Mouse (Mus musculus) CH12.LX (cell line): ENCODE measurements around the gene Luzp1. TPM values are rescaled to one million over a fixed set of nuclear protein-coding genes. Genes with fewer than 3 reads are reported as not detected.
A peak's percentile ranks its signal among the peaks of the same experiment; 100 is the strongest.

Source experiments
- DNase-seq: peaks from one replicate; pipeline ENCODE4 v3.0.0-alpha.2; 2013; ENCODE audit errors: extremely low read depth
- H3K27ac ChIP-seq: 2 replicates; pipeline ENCODE4 v1.5.1; 2012; ENCODE audit warnings: low read depth, mild to moderate bottlenecking, control low read depth, moderate library complexity; ENCODE audit not compliant: insufficient read depth
- H3K27me3 ChIP-seq: replicated peaks from 2 replicates; pipeline ENCODE3; 2012; ENCODE audit warnings: inconsistent platforms
- H3K36me3 ChIP-seq, 2 experiments: replicated peaks in 1 of 2; 2 replicates each; pipeline versions ENCODE3 to v1.6.1; 2012; ENCODE audit warnings: inconsistent platforms in 1 of 2, low read length in 1 of 2, mild to moderate bottlenecking in 1 of 2, mixed read lengths in 1 of 2, moderate library complexity in 1 of 2; ENCODE audit not compliant: control insufficient read depth in 1 of 2, insufficient read depth in 1 of 2
- H3K4me1 ChIP-seq, 2 experiments: 2 replicates each; pipeline ENCODE4 v1.6.1; 2012; ENCODE audit warnings: inconsistent platforms in 1 of 2, moderate library complexity in 1 of 2; ENCODE audit not compliant: insufficient read depth in 2 of 2, control insufficient read depth in 1 of 2
- H3K4me2 ChIP-seq: 2 replicates; pipeline ENCODE4 v1.6.1; 2012; ENCODE audit warnings: low read depth, mild to moderate bottlenecking, control low read depth; ENCODE audit not compliant: poor library complexity, insufficient read depth, severe bottlenecking
- H3K4me3 ChIP-seq, 3 experiments: fragments of 150-350 bp in 1 of 3; sonication (generic) in 1 of 3; replicated peaks in 1 of 3; 2 replicates each; pipeline versions ENCODE3 to v1.5.1; 2011 to 2012; ENCODE audit warnings: low read depth in 2 of 3, low read length in 2 of 3, mild to moderate bottlenecking in 2 of 3, moderate library complexity in 2 of 3, control low read depth in 1 of 3, improper control_type of control experiment in 1 of 3, inconsistent platforms in 1 of 3, mixed read lengths in 1 of 3; ENCODE audit not compliant: poor library complexity in 1 of 3
- H3K79me2 ChIP-seq: replicated peaks from 2 replicates; pipeline ENCODE4 v1.6.1; 2012; ENCODE audit warnings: mild to moderate bottlenecking, moderate library complexity; ENCODE audit not compliant: control insufficient read depth, poor library complexity, insufficient read depth, severe bottlenecking; ENCODE audit errors: extremely low read depth
- H3K9ac ChIP-seq: 2 replicates; pipeline ENCODE4 v1.6.1; 2012; ENCODE audit warnings: low read depth, mild to moderate bottlenecking, control low read depth, moderate library complexity; ENCODE audit not compliant: insufficient read depth
- H3K9me3 ChIP-seq: replicated peaks from 2 replicates; pipeline ENCODE3; 2012; ENCODE audit warnings: low read length, inconsistent platforms, mixed read lengths
- BHLHE40 ChIP-seq: IDR thresholded peaks from 2 replicates; pipeline ENCODE4 v1.6.1; 2011; ENCODE audit warnings: mild to moderate bottlenecking, low read depth, low read length, improper control_type of control experiment
- CHD1 ChIP-seq: IDR thresholded peaks from 2 replicates; pipeline ENCODE4 v1.6.1; 2012; ENCODE audit warnings: low read depth, low read length, improper control_type of control experiment, inconsistent platforms
- CHD2 ChIP-seq: IDR thresholded peaks from 2 replicates; pipeline ENCODE4 v1.6.1; 2011; ENCODE audit warnings: low read length, improper control_type of control experiment
- CTCF ChIP-seq, 2 experiments: IDR thresholded peaks in 1 of 2; conservative IDR thresholded peaks in 1 of 2; 2 replicates each; pipeline ENCODE4 v1.5.1; 2011 to 2012; ENCODE audit warnings: low read depth in 2 of 2, low read length in 2 of 2, improper control_type of control experiment in 1 of 2, inconsistent platforms in 1 of 2, mild to moderate bottlenecking in 1 of 2, moderate library complexity in 1 of 2
- E2F4 ChIP-seq: IDR thresholded peaks from 2 replicates; pipeline ENCODE4 v1.6.1; 2011; ENCODE audit warnings: low read depth, low read length, improper control_type of control experiment; ENCODE audit not compliant: insufficient replicate concordance
- ELF1 ChIP-seq: IDR thresholded peaks from 2 replicates; pipeline ENCODE4 v1.6.1; 2014; ENCODE audit warnings: low read depth, mild to moderate bottlenecking, inconsistent platforms, low read length, improper control_type of control experiment
- EP300 ChIP-seq: IDR thresholded peaks from 2 replicates; pipeline ENCODE4 v1.6.1; 2011; ENCODE audit warnings: low read length, improper control_type of control experiment
- GABPA ChIP-seq: IDR thresholded peaks from 2 replicates; pipeline ENCODE4 v1.6.1; 2012; ENCODE audit warnings: low read depth, low read length, improper control_type of control experiment, inconsistent platforms; ENCODE audit not compliant: insufficient replicate concordance
- IRF4 ChIP-seq: IDR thresholded peaks from 2 replicates; pipeline ENCODE4 v1.6.1; 2014; ENCODE audit warnings: low read depth, mild to moderate bottlenecking, inconsistent platforms, low read length, improper control_type of control experiment
- MEF2A ChIP-seq: IDR thresholded peaks from 2 replicates; pipeline ENCODE4 v1.6.1; 2014; ENCODE audit warnings: low read depth, mild to moderate bottlenecking, inconsistent platforms, low read length, improper control_type of control experiment, borderline replicate concordance
- NELFE ChIP-seq: IDR thresholded peaks from 2 replicates; pipeline ENCODE4 v1.6.1; 2011; ENCODE audit warnings: low read depth, low read length, improper control_type of control experiment
- NRF1 ChIP-seq: IDR thresholded peaks from 2 replicates; pipeline ENCODE4 v1.6.1; 2014; ENCODE audit warnings: low read depth, mild to moderate bottlenecking, inconsistent platforms, low read length, improper control_type of control experiment, moderate library complexity
- POLR2AphosphoS2 ChIP-seq: IDR thresholded peaks from 2 replicates; pipeline ENCODE4 v1.6.1; 2011; ENCODE audit warnings: low read depth, low read length, improper control_type of control experiment
- RAD21 ChIP-seq: IDR thresholded peaks from 2 replicates; pipeline ENCODE4 v1.6.1; 2011; ENCODE audit warnings: low read depth, mild to moderate bottlenecking, low read length, improper control_type of control experiment, moderate library complexity
- RCOR1 ChIP-seq: conservative IDR thresholded peaks from 2 replicates; pipeline ENCODE4 v1.6.1; 2012; ENCODE audit warnings: low read depth, mild to moderate bottlenecking, inconsistent platforms, low read length, improper control_type of control experiment
- SIN3A ChIP-seq: IDR thresholded peaks from 2 replicates; pipeline ENCODE4 v1.6.1; 2012; ENCODE audit warnings: low read length, improper control_type of control experiment, inconsistent platforms
- SMC3 ChIP-seq: IDR thresholded peaks from 2 replicates; pipeline ENCODE4 v1.6.1; 2011; ENCODE audit warnings: low read depth, low read length, improper control_type of control experiment
- ZNF384 ChIP-seq: IDR thresholded peaks from 2 replicates; pipeline ENCODE4 v1.6.1; 2012; ENCODE audit warnings: low read depth, low read length, improper control_type of control experiment, inconsistent platforms
- dilution Hi-C: fragments of 300-500 bp; cut with MboI; formaldehyde crosslinking; loops from 2 replicates; pipeline ENCODE4 v1.14.3; 2020; ENCODE audit warnings: low sequenced_read_pairs; ENCODE audit not compliant: extremely low pct_unique_long_range_greater_than_20kb, extremely low pct_ligation_motif_present
- in situ Hi-C: fragments of 300-500 bp; cut with MboI; formaldehyde crosslinking; loops from 3 replicates; pipeline ENCODE4 v1.14.3; 2019; ENCODE audit warnings: low sequenced_read_pairs, low pct_ligation_motif_present, low pct_unique_long_range_greater_than_20kb, mixed read lengths
- polyA plus RNA-seq: library from polyadenylated mRNA; unstranded; fragments of >175 nt; gene quantifications from 2 replicates; pipeline ENCODE4 v1.2.1, GENCODE M21; 2012; ENCODE audit warnings: low read depth; ENCODE audit not compliant: insufficient read length
- total RNA-seq, 2 experiments: library from RNA; depleted of rRNA; stranded (reverse); fragments of 300-350 nt in 1 of 2; fragments of >200 nt in 1 of 2; gene quantifications; 2 replicates each; pipeline ENCODE4 v1.2.3; 2012 to 2014

Luzp1 gene
- total and polyA plus RNA-seq, 3 experiments, result 5.0 to 7.0 (median 6.1) TPM

GRCm38 (mm10) chr4:136505426-136506215 is 36.1 kb downstream of the Luzp1 start:
- H3K27ac ChIP-seq, result no peak overlapping the region
- H3K79me2 ChIP-seq, result peaks cover 4% of the 10 kb centered on the region; the same call in 1 of the 2 replicates
- H3K36me3 ChIP-seq, result no peaks in the 10 kb centered on the region
- peaks cover 2 to 14% of the 10 kb centered on the region in 2 experiments; a peak in 2 of 4 replicates for H3K4me1 ChIP-seq
- no peak overlapping the region for H3K4me3 ChIP-seq
- TF ChIP-seq MEF2A (no peak), ZNF384 (peak; percentile 65)
- DNase-seq, result no peak
- no peaks in the 10 kb centered on the region for H3K27me3 ChIP-seq
- no peak overlapping the region for H3K9ac ChIP-seq
- no peak overlapping the region for H3K4me2 ChIP-seq
- no peaks in the 10 kb centered on the region for H3K9me3 ChIP-seq
- dilution Hi-C loops, result no loop called here
- in situ Hi-C loops, result loop anchor here (10.0 kb wide), 1 partner anchor 51 kb away; no protein-coding TSS in a partner anchor

- Histone ChIP-seq H3K27ac (no peak overlapping the region), H3K4me2 (no peak overlapping the region), H3K4me3 (no peak overlapping the region), H3K79me2 (peaks cover 2% of the 10 kb centered on the region; the same call in 1 of the 2 replicates), H3K36me3 (no peaks in the 10 kb centered on the region), H3K27me3 (no peaks in the 10 kb centered on the region), H3K9me3 (no peaks in the 10 kb centered on the region), H3K4me1 (peaks cover 2 to 14% of the 10 kb centered on the region in 2 experiments; a peak in 2 of 4 replicates), H3K9ac (no peak overlapping the region)
- TF ChIP-seq POLR2AphosphoS2, result no peak
- TF ChIP-seq CHD1, result no peak
- no peak for TF ChIP-seq ELF1
- TF ChIP-seq RAD21, result peak; percentile 59
- TF ChIP-seq BHLHE40, result no peak
- no peak for TF ChIP-seq CHD2
- no peak for TF ChIP-seq GABPA
- TF ChIP-seq SIN3A, result no peak
- TF ChIP-seq SMC3, result peak; percentile 76
- TF ChIP-seq EP300, result no peak
- TF ChIP-seq CTCF (conservative IDR thresholded peaks at IDR 0.05 in 1 of 2, IDR thresholded peaks at IDR 0.05 in 1 of 2; ENCODE audit: low read depth in 2 of 2, low read length in 2 of 2), result peak; percentile 61 to 71
- in situ Hi-C loops, result loop anchor here (10.0 kb wide), 1 partner anchor 55 kb away; no protein-coding TSS in a partner anchor
- dilution Hi-C loops, result no loop called here
- DNase-seq, result peak; percentile 29
These were observed 40.3 kb downstream of the Luzp1 start for GRCm38 (mm10) chr4:136509857-136510256.

GRCm38 (mm10) chr4:136511708-136512107 is 42.1 kb downstream of the Luzp1 start:
- TF ChIP-seq RCOR1, result no peak
- no peak for TF ChIP-seq POLR2AphosphoS2
- TF ChIP-seq EP300, result no peak
- TF ChIP-seq ELF1, result no peak
- no peak for TF ChIP-seq BHLHE40
- no peak for TF ChIP-seq E2F4
- TF ChIP-seq NRF1, result no peak
- no peak for TF ChIP-seq SIN3A
- no peak for TF ChIP-seq NELFE
- no peak for TF ChIP-seq CTCF (conservative IDR thresholded peaks at IDR 0.05 in 1 of 2, IDR thresholded peaks at IDR 0.05 in 1 of 2; ENCODE audit: low read depth in 2 of 2, low read length in 2 of 2)
- no peak for TF ChIP-seq IRF4
- Histone ChIP-seq H3K27me3 (no peaks in the 10 kb centered on the region), H3K4me2 (no peak overlapping the region), H3K79me2 (peaks cover 2% of the 10 kb centered on the region; the same call in 1 of the 2 replicates), H3K9me3 (no peaks in the 10 kb centered on the region), H3K36me3 (no peaks in the 10 kb centered on the region), H3K9ac (no peak overlapping the region), H3K4me3 (no peak overlapping the region), H3K4me1 (no peaks in the 10 kb centered on the region), H3K27ac (no peak overlapping the region)
- in situ Hi-C loops (no loop called here), dilution Hi-C loops (no loop called here)
- no peak for DNase-seq
